Mouse (Mus musculus): ENCODE measurements around the gene Tedc1.

The Tedc1 gene

DNA sequence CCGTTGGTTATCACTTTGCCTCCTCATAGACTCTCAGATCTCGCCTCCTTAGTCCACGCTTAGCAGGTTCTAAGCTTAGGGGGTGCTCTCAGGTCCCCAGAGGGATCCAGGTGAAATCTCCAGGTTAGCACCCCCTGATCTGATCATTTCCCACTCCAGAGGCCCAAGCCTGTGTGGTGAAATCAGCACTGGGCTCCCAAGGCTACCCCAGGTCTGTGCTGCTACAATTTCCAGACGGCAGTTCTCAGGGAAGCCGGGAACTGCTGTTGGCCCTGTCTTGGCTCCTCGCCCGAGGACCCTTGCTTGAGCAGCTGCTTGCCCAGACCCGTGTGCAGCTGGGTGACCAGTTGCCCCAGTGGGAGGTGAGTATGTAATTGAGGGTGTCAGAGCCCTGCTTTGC lies 781 bp downstream of the Tedc1 start:
- TF ChIP-seq GATA4 (IDR thresholded peaks at IDR 0.05; ENCODE audit: insufficient replicate concordance, low read length), result no peak

DNA sequence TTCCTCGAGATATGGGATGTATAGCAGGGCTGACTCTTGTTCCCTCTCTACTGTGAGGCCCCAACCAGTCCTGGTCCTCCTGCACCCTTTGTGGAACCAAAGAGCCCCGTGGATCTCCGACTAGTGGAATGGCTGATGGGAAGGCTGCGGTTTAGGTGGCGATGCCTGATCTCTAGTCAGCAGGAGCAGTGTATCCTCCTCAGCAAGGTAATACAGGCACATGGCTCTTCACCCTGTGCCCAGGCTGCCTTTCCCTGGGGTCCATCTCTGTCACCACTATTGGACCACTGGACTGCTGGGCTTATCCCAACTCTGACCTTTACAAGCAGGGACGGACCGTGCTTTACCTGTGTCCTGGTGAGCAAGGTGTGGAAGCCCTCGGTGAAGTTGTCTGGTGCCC lies 1.3 kb downstream of the Tedc1 start:
- TF ChIP-seq GATA4 (IDR thresholded peaks at IDR 0.05; ENCODE audit: insufficient replicate concordance, low read length), result no peak

DNA sequence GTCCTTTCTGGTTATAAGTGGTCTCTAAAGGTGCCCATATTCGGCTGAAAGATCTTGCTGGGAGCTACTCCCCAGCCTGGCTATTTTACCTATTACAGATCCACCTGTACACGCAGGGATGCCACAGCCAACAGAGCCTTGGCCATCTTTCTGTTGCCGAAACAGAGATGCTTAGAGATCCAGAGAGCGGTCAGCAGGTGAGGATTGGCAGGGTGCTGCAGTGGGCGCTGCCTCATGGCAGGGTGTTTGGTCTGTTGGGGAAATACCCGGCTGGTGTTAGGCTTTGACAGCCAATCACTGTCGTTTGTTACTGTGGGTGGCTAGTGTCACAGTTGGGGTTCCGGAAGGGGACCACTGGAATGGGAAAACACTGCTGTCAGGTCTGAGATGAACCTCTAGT lies 1.8 kb downstream of the Tedc1 start:
- no peak for TF ChIP-seq GATA4 (IDR thresholded peaks at IDR 0.05; ENCODE audit: insufficient replicate concordance, low read length)

DNA sequence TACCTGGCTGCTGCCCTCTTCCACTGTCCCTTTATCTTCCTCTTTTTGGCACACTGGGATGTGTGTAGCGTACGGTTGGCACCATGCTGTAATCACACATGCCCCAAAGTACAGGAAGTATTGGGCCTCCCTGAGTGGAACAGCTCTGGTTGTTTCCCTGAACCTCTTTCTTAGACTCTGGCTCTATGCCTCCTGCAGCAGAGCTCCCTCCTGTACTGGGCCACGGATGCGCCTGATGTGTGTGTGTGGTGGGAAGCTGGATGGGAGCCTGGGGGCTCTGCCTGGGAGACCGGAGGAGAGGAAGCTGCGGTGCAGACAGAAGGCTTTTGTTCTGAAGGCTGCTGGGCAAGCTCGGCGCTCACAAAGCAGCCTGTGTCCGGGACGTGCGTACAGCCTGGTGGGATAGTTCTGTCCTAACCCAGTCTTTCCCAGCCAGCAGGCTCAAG lies 7.4 kb downstream of the Tedc1 start:
- no peak for TF ChIP-seq GATA4 (IDR thresholded peaks at IDR 0.05; ENCODE audit: insufficient replicate concordance, low read length)

DNA sequence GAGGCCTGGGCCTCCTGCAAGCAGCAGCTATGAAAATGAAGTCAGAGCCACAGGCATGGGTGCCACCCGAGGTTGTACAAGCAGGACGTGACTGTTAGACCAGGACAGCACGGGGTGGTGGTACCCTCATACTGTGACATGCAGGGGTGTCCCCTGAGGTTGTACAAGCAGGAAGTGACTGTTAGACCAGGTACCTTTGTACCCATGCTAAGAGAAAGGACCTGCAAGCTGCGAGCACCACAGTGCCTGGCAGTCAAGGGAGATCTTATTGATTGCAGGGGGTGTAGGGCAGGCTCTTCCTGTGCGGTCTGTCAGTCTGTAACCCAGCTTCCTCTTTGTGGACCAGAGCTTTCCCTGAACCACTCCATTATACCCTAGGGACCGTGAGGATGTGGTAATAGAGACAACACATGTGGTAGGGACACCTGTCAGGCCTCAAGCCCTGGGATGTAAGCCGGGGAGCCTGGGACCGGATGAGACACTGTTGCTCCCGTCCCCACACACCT lies 11.9 kb downstream of the Tedc1 start:
- TF ChIP-seq GATA4 (IDR thresholded peaks at IDR 0.05; ENCODE audit: insufficient replicate concordance, low read length), result no peak

DNA sequence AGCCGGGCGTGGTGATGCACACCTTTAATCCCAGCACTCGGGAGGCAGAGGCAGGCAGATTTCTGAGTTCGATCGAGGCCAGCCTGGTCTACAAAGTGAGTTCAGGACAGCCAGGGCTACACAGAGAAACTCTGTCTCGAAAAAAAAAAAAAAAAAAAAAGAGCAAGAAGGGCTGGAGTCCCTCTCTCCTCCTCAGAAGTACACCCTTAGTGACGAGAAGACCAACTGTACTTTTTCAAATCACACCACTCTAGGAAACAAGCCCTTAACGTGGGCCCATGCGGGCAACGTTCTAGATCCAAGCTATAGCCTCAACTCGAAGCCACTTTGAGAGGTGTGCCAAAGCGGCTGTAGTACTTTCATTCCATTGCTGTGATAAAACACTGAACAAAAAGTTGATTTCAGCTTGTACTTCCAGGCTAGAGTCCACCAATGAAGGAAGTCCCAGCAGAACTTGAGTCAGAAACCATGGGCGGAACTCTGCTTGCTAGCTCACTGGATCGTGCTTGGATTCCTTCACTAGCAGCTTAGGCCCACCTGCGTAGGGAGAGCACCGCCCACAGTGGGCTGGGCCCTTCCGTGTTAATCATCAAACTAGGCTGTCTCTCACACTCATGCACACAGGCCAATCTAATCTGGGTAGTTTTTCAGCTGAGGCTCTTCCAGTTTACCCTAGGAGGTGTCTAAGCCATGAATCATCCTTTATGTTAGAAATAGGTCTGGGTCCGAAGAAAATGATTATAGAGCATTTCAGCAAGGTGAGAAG lies 20.9 kb downstream of the Tedc1 start:
- no peak for TF ChIP-seq GATA4 (IDR thresholded peaks at IDR 0.05; ENCODE audit: insufficient replicate concordance, low read length)

DNA sequence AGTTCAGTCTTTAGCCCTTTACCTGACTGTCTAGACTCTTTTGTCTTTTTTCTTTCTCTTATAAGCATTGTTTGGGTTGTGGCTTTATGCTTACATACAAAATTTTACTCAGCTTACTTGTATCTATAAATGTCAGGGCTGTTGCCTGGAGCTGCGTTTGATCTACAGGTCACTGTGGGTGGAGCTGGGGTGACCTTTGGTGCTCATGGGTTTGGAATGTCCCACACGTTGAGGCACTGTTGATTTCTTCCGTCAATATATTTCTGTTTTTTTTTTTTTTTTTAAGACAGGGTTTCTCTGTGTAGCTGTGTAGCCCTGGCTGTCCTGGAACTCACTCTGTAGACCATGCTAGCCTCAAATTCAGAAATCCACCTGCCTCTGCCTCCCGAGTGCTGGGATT lies 24.8 kb downstream of the Tedc1 start:
- TF ChIP-seq GATA4 (IDR thresholded peaks at IDR 0.05; ENCODE audit: insufficient replicate concordance, low read length), result no peak

DNA sequence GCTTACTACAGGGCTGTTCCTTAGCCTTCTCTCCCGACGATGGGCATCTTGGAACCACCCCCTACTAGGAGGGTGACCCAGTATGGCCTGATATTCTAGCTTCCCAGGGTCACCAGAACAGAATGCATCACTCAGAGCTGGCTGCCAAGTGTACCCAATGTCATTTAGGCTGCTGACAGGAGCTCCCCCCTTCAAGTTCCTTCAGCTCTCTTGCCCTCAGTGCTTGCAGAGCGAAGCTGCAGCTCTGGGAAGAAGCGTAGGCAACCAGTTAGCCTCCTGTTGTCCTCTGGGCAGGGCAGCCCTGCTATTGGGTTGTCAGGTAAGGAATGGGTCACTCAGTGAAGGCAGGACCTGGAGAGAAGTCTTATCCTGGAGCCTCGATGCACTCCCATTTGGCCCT lies 28.7 kb downstream of the Tedc1 start:
- no peak for TF ChIP-seq GATA4 (IDR thresholded peaks at IDR 0.05; ENCODE audit: insufficient replicate concordance, low read length)

DNA sequence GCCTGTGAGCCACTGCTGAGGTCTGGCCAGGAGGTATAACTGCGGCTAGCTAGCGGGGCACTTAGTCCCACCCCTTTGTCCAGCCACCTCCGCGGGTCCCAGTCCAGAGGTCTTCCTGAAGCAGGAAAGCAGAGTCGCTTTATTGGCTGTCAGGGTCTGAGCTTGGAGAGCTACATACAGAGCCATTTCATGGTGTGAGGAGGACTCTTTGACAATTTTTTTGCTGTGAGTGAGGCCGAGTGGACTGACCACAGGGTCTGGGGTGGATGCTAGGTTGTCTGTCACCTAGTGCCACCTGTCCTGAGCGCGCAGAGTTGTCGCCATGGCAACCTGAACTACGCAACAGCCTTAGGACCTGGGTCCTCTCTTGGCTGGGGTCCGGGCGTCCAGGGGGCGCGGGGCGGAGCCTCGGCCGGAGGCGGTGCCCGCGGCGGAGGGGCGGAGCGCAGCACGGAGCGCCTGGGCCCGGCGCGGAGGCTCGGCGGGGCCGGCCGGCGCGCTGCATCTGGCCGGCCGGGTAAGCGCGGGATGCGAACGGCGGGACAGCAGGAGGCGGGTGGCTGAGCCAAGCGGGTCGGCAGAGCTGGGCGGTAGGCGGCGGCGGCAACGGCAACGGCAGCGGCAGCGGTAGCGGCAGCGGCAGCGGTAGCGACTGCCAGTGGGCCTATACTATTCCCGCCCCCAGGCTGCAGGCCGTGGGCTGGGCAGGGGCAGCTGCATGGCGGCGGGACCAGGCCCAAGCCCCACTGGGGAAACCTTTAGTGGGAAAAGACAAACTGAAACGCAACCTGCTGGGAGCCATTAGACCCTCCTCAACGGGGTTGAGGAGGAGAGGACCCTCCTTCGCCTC lies 29.4 kb downstream of the Tedc1 start, which contains the start of gene Tmem121:
TSS of gene Tmem121 (plus strand) at position 489 of the 850 bp plus-strand sequence.
- no peak for TF ChIP-seq GATA4 (IDR thresholded peaks at IDR 0.05; ENCODE audit: insufficient replicate concordance, low read length)

DNA sequence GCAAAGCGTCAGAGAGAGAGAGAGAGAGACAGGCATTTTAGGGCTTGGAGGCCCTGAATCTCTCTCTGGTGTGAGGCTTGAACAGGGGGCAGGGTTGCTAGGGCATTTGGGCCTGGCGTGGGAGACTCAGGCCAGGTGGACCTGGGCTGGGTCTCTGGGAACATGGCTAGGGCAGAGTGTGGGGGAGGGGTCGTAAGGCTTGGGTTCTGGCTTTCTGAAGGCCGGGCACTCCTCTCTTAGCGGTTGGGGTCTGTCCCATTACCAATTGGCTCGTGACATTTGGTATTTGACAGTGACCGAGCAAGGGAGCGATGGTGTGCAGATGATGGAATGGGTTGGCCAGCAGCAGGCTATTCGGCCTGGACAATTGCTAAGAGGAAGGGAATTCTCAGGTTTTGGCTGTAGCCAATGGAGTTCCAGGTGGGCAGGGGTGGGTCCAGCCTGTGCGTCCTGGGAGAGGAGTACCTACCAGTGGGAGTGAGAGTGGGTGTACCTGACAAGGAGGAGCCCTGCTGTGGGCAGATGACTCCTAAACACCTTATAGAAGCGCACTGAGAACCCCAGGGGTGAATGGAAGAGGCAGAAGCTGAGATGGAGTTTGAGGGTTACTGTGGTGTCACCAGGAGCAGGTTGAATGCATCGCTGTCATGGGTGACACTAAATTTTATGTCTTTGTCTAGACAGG lies 30.2 kb downstream of the Tedc1 start:
- TF ChIP-seq GATA4 (IDR thresholded peaks at IDR 0.05; ENCODE audit: insufficient replicate concordance, low read length), result no peak

DNA sequence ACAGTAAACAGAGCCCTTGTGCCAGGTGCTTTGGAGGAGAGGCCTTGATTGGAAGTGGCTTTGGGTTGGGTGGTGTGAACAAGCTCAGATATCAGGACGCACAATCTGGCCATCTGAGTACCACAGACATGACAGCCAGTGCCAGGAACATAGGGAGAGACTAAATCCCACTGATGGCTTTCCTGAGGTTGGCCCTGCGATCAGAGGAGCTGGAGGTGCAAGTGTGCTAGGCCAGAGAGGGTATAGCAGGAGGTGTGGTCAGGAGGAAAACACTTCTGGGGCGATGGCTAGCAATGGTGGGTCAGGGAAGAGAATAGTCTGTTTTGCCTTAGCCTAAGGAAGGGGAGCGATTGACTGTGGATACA lies 30.8 kb downstream of the Tedc1 start:
- no peak for TF ChIP-seq GATA4 (IDR thresholded peaks at IDR 0.05; ENCODE audit: insufficient replicate concordance, low read length)

DNA sequence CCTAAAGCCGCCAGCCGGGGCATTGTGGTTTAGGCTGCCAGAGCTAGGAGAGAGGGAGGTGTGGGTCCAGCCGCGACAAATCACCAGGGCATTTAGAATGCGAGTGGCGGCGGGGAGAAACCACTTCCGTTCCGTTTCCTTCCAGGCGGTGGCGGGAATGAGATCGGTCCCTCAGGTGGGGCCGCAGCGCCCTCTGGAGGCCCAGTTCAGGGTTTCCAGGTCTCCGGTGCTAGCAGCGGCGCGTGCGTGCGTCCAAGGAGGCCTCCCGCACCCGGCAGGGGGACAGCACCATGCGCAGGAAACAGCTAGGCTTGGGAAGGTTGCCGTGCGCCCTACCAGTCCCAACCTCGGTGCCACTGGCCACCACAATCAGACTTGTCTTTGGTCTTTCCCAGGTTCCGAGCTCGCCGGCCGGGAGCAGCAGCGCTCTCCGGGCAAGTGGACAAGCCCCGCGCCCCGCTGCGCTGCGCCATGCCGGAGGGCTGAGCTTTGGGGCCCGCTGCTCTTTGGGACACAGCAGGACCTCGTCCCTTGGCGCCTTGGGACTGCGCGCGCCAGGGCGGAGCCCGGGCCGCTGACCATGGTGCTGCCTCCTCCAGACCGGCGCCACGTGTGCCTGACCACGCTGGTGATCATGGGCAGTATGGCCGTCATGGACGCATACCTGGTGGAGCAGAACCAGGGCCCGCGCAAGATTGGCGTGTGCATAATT lies 31.5 kb downstream of the Tedc1 start:
- no peak for TF ChIP-seq GATA4 (IDR thresholded peaks at IDR 0.05; ENCODE audit: insufficient replicate concordance, low read length)

DNA sequence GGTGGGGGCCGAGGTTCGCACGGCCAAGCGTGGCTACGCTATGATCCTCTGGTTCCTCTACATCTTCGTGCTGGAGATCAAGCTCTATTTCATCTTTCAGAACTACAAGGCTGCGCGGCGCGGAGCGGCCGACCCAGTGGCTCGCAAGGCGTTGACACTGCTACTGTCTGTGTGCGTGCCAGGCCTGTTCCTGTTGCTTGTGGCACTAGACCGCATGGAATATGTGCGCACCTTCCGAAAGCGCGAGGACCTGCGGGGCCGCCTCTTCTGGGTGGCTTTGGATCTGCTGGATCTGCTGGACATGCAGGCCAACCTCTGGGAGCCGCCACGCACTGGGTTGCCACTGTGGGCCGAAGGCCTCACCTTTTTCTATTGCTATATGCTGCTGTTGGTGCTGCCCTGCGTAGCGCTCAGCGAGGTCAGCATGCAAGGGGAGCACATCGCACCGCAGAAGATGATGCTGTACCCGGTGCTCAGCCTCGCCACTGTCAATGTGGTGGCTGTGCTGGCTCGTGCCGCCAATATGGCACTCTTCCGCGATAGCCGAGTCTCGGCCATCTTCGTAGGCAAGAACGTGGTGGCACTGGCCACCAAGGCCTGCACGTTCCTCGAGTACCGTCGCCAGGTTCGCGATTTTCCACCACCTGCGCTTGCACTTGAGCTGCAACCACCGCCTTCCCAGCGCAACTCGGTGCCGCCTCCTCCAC lies 32.3 kb downstream of the Tedc1 start:
- TF ChIP-seq GATA4 (IDR thresholded peaks at IDR 0.05; ENCODE audit: insufficient replicate concordance, low read length), result no peak

DNA sequence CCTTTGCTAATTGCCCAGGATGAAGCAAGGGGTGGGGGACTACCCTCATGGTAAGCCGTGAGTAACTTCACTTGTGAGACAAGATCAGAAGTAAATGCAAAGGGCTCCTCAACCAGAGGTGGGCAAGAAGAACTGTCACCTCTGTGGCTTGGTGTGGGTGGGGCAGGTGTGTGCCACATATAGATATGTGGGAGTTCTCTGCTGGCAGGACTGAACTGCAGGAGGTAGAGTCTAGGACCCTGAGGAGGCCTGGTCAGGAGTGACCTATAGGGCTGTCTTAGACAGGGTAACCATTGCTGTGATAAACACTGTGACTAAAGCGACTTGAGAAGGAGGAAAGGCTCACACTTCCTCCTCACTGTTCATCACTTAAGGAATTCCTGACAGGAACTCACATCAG lies 37.2 kb downstream of the Tedc1 start:
- no peak for TF ChIP-seq GATA4 (IDR thresholded peaks at IDR 0.05; ENCODE audit: insufficient replicate concordance, low read length)
